Mouse (Mus musculus) fat pad, adult 2 months (tissue): Measurements from ENCODE around the gene Nfkb2.

Source experiments
- DNase-seq: peaks from one replicate; pipeline ENCODE4 v3.0.0-alpha.2; 2011; ENCODE audit warnings: low read depth, low spot score; ENCODE audit errors: extremely low read depth

The Nfkb2 gene

DNA sequence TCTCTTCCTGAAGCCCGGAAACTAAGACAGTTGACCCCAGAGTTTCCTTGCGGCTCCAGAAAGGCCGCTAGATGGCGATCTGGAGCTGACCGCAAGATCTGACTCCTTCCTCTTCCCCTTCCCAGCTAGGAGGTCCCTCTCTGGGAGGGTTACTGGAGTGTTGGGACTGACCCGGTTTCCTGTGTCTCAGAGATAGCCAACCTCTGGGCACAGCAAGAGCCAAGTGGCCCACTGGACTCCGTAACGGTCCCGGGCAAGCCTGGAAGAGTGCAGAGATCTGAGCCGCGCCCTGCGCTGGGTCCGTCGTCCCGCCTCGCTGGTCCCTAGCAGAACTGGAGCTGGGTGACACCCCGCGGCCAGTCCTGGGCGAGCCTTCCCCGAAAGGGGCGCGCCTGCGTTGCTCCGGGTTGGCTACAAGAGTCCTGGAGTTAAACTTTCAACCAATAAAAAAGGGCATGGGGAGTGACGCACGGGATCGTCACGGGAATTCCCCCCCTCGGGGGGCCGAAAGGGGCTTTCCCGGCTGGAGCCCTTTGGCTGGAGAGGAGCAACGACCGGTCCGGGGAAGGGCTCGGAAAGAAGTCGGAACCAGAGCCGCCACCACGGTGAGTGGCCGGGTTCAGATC, at the start of gene Nfkb2:
Gene Nfkb2, plus strand, starts transcription at position 105 of the 626 bp plus-strand sequence.
- DNase-seq = no peak

GRCm38 (mm10) chr19:46264762-46265161, 39.4 kb upstream of the Nfkb2 start:
- no peak for DNase-seq

DNA sequence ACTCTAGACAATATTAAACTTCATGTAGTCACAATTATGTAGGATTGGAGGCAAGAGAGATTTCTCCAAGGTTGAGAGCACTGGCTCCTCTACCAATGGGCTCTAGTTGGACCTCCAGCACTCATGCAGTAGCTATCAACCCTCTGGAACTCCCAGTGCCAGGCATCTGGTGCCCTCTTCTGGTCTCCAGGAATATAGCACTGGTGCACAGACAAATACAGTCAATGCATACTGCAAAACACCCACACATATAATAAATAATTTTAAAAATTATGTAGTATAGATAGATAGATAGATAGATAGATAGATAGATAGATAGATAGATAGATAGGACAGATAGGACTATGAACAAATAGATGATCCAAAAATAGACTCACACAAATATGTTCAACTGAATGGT, 28.8 kb upstream of the Nfkb2 start:
- DNase-seq = no peak

DNA sequence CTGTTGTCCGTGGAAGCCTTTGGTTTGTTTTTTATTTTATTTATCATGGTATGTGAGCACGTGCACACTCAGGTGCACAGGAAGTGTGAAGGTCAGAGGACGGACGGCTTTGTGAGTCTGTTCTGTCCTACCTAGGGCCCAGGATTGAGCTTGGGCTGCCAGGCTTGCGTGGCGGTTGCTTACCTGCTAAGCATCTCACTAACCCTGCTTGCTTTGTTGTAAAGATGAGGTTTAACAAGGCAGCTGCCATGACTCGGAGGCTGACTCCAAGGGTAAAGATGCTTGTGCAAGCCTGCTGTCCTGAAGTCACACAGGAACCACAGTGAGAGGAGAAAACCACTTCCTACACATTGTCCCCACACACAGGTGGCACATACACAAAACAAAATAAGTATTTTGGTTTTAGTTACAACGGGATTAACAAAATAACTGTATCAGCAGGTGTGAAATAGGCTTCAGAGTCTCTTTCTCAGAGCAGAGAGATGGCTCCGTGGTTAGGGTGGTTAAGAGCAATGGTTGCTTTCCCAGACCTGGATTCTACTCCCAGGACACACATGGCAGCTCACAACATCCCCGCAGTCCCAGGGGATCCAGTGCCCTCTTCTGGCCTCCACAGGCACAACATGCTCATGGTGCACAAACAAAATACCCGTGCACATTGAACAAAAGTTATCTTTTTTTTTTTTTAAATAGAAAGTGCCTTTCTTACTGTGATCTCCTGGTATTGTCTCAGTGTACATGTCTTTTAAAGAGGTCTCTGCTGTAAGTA, 21.9 kb upstream of the Nfkb2 start:
- DNase-seq = no peak

GRCm38 (mm10) chr19:46284686-46285085, 19.4 kb upstream of the Nfkb2 start:
- no peak for DNase-seq

DNA sequence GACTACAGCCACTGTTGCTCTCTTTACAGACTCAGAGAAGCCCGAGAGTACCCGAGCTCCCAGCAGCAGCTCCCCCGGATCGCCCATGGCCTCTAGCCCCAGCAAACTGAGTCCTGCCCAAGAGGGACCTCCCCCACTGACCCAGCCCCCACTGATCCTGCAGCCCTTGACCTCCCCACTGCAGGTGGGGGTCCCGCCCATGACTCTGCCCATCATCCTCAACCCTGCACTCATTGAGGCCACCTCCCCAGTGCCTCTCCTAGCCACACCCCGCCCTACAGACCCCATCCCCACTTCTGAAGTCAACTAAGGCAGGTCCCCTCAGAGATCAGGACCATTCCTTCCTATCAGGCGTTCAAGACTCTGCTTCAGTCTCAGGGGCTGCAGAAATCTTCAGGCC, 18.5 kb upstream of the Nfkb2 start:
- no peak for DNase-seq

DNA sequence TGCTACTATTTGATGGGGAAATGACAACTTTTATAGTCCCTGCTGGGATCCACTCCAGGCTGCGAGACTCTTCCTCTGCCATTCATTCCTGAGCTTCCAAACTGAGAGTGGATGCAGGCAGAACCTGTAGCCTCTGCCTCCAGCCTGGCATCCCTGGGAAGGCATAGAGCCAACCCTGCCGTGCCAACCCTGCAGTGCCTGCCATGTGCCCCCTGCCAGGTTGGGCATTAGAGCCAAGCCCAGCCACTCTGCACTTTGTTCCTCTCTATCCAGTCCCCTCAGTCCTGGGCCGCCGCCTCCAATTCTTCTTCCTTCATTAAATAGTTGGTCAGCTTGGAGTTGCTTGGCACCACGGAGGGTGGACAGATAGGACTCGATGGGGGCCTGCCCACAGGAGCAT, 18.1 kb upstream of the Nfkb2 start:
- DNase-seq = no peak

- DNase-seq = no peak
These were observed 17.2 kb upstream of the Nfkb2 start for GRCm38 (mm10) chr19:46286926-46287325.

DNA sequence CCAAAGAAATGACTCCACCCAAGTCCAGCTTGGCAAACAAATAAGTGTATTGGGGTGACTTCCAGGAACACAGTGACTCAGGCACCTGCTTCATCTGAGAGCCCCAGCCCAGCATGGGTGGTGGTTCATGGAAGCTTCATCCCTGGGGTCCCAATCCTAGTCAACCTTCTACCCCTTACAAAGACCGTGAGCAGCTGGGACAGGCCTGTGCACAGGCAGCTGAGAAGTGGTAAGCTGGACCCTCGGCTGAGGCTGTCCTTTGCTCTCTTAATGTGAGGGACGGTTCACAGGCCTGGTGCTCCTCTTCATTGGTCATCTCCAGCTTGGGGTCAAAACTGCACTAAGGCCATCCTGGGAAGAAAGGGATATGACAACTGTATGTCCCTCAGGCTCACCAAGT, 16.6 kb upstream of the Nfkb2 start:
- DNase-seq = no peak

- DNase-seq = no peak
These were observed 13.5 kb upstream of the Nfkb2 start for GRCm38 (mm10) chr19:46290535-46291105.

DNA sequence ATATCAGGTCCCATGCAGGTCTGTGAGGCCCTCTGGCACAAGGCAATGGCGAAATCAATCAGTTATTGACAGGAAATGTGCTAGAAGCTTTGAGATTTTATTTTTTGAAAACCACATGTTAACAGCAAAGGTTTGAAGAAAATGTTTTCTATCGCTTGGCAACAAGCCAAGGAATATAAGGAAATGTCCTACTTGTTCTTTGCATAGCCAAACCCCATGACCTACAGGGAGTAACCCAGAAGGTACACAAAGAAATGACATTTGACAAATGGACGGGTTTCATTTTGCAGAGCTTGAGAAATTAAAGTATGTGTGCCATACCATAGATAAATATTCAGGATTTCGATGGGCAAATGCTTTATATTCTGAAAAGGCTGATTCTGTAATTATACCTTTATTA, 7.2 kb upstream of the Nfkb2 start:
- no peak for DNase-seq

GRCm38 (mm10) chr19:46300294-46301045, 3.6 kb upstream of the Nfkb2 start:
- DNase-seq = no peak

- DNase-seq = no peak
These were observed 1.6 kb upstream of the Nfkb2 start for GRCm38 (mm10) chr19:46302551-46302950.

DNA sequence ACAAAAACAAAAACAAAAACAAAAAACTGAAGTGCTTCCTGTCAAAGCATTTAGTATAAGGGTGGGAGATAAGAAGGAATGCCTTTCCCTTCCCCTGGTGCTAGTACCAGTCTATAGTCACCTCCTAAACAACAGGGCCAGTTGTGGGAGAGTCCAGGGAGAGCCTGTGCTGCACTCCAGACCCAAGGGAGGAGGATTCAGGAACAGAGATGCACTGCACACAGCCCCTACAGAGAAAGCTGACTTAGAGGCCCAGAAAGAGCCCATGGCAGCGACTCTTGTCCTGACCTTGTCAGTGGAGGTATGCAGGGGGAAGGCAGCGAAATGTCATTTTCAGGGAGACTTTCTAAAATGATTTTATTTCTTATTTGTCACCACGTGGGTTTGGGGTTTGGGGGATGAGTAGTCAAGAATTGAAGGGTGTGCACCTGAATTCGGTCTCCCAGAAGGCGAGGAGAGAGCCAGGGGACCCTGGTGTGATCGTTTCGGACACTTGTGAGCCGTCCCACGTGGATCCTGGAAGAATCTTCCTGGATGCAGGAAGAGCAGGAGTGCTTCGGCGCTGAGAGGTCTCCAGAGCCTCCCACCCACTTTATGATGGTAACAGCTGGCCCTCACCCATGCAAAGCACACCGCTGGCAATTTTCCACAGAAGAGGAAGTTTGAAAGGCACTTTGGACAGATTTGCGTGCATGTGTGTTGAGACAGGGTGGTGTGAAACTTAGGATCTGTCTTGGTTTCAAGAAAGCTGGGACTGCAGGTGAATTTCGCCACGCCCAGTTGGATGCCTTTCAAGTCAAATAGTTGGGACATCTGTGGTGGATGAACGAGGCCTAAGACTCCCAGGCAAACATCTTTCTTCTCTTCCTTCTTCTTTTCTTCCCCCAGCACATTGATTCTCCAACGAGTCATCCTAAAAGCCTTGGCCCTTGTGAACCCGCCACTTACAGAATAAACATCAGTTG, 587 bp upstream of the Nfkb2 start:
- DNase-seq = no peak

DNA sequence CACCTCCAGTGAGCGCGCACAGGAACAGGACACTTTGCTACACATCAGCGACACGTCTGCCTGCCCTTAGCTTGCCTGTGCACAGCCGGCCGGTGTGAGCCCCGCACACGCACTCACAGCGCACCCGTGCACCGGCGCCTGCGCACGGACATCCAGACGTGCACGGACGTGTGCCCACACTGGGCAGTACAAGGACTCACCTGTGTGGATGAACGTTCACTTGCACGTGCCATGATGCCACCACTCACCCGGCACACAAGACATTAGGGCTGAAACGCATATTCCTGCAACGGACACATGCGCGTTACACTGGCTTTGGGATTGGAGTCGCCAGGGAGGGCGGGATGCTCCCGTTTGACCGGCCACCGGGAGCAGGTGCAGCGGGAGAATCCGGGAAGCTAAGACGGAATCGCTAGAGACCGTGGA, 801 bp downstream of the Nfkb2 start:
- DNase-seq = no peak

DNA sequence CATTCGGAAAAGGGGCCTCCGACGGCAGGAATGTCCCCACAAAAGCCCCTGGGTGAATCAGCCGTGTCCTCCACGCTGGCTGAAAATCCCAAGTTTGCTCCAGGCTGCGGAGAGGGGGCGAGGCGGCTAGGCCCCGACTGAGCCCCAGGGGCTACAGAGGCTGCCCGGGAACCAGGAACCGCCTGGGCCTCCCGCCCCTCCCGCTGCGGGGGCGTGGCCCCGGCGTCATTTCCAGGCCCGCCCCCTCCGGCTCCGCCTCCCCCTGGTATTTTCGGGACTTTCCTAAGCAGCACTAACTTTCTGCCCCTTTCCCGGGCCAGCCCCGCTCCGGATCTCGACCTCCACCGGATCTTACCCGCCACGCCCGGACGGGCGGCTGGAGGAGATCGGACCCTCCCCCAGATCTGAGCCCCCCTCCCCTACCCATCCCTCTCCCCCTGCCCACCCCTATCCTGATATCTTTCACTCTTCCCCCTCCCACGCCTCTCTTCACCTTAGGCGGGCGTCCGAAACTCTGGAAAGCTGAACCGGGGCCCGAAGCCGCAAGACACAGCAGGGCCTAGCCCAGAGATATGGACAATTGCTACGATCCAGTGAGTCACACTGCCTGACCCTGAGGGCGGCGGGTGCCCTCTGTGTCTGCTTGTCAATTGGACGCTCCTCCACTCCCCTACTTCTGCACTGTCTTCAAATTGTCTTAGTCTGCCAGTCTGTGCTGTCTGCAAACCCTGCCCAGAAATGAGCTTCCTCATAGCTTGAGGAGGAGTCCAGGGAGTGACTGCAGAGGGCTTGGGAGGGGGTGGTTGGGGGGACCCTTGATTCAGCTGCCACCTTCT, 1.5 kb downstream of the Nfkb2 start:
- no peak for DNase-seq

DNA sequence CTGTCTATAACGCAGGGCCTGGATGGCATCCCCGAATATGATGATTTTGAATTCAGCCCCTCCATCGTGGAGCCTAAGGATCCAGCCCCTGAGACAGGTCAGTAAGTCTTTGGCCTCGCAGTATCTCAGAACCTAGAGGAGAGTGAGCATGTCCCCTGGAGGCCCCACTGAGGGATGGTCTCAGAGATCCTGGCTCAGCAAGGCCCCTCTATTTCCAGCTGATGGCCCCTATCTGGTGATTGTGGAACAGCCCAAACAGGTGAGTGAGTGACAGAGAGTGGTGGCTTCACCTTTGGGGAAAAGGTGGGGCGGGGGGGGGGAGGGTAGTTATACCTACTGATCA, 2.1 kb downstream of the Nfkb2 start:
- DNase-seq = no peak

- DNase-seq = no peak
These were observed 2.7 kb downstream of the Nfkb2 start for GRCm38 (mm10) chr19:46306751-46307289.

DNA sequence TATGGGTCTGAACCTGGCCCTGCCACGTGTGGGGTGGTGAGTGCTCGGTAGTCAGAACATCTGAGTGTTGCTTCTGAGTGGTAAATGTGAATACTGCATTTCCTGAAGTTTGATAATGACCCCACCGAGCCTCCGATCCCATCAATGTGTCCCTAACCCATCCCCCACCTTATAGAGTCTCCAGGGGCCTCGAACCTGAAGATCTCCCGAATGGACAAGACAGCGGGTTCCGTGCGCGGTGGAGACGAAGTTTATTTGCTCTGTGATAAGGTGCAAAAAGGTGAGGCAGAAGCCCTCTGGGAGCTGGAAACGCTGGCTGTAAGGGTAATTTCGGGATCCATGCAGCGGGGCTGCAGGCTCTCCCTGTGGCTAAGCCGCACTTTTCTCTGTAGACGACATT, 3.7 kb downstream of the Nfkb2 start:
- DNase-seq = no peak
